Mouse (Mus musculus): ENCODE measurements around the gene Notch2.
"Not testable (repeated sequence)": the region's sequence is repeated elsewhere in the genome, so short reads cannot be mapped to it uniquely, and the experiment has no call there.

Notch2 gene

GRCm38 (mm10) chr3:98104851-98105471, 91.6 kb downstream of the Notch2 start:
- DNase-seq (ENCODE audit: low spot score), result no peak

- no peak for DNase-seq (ENCODE audit: low spot score)
Observed at GRCm38 (mm10) chr3:98105496-98105895, 92.2 kb downstream of the Notch2 start.

- DNase-seq (ENCODE audit: low spot score), result no peak
Observed at GRCm38 (mm10) chr3:98106115-98106514, 92.8 kb downstream of the Notch2 start.

- no peak for DNase-seq (ENCODE audit: low spot score)
Observed at GRCm38 (mm10) chr3:98106590-98107313, 93.4 kb downstream of the Notch2 start.

GRCm38 (mm10) chr3:98108416-98108815, 95.1 kb downstream of the Notch2 start:
- DNase-seq (ENCODE audit: low spot score), result no peak

- no peak for DNase-seq (ENCODE audit: low spot score)
Observed at GRCm38 (mm10) chr3:98108866-98109265, 95.5 kb downstream of the Notch2 start.

- no peak for DNase-seq (ENCODE audit: low spot score)
Observed at GRCm38 (mm10) chr3:98110610-98111009, 97.3 kb downstream of the Notch2 start.

GRCm38 (mm10) chr3:98118252-98118651, 104.9 kb downstream of the Notch2 start:
- no peak for DNase-seq (ENCODE audit: low spot score)

- DNase-seq (ENCODE audit: low spot score), result no peak
Observed at GRCm38 (mm10) chr3:98119338-98119737, 106.0 kb downstream of the Notch2 start.

- no peak for DNase-seq (ENCODE audit: low spot score)
Observed at GRCm38 (mm10) chr3:98120884-98121283, 107.6 kb downstream of the Notch2 start.

GRCm38 (mm10) chr3:98127775-98128174, 114.4 kb downstream of the Notch2 start:
- DNase-seq (ENCODE audit: low spot score), result no peak

GRCm38 (mm10) chr3:98128716-98129115, 115.4 kb downstream of the Notch2 start:
- DNase-seq (ENCODE audit: low spot score), result no peak

- DNase-seq (ENCODE audit: low spot score), result not testable (repeated sequence)
Observed at GRCm38 (mm10) chr3:98132140-98132539, 118.8 kb downstream of the Notch2 start.

GRCm38 (mm10) chr3:98132636-98133035, 119.3 kb downstream of the Notch2 start:
- no peak for DNase-seq (ENCODE audit: low spot score)

GRCm38 (mm10) chr3:98141456-98141855, 128.1 kb downstream of the Notch2 start:
- no peak for DNase-seq (ENCODE audit: low spot score)

- DNase-seq (ENCODE audit: low spot score), result no peak
Observed at GRCm38 (mm10) chr3:98142862-98143261, 129.5 kb downstream of the Notch2 start.

- no peak for DNase-seq (ENCODE audit: low spot score)
Observed at GRCm38 (mm10) chr3:98145204-98145603, 131.9 kb downstream of the Notch2 start.

- DNase-seq (ENCODE audit: low spot score), result no peak
Observed at GRCm38 (mm10) chr3:98146471-98147410, 133.4 kb downstream of the Notch2 start.

- no peak for DNase-seq (ENCODE audit: low spot score)
Observed at GRCm38 (mm10) chr3:98147706-98148105, 134.4 kb downstream of the Notch2 start.

- DNase-seq (ENCODE audit: low spot score), result no peak
Observed at GRCm38 (mm10) chr3:98149881-98150280, 136.6 kb downstream of the Notch2 start.

- no peak for DNase-seq (ENCODE audit: low spot score)
Observed at GRCm38 (mm10) chr3:98151016-98151415, 137.7 kb downstream of the Notch2 start.

GRCm38 (mm10) chr3:98153460-98153859, 140.1 kb downstream of the Notch2 start:
- no peak for DNase-seq (ENCODE audit: low spot score)

GRCm38 (mm10) chr3:98156158-98156557, 142.8 kb downstream of the Notch2 start:
- DNase-seq (ENCODE audit: low spot score), result no peak

All from ovary, postnatal 14 days (tissue).